Mouse (Mus musculus) c-Kit-positive CD71-negative TER-119-negative erythroid progenitor cells, embryonic 14.5 days (primary cell): ENCODE data around the gene Rhog.

ENCODE experiments used
- DNase-seq: peaks from one replicate; pipeline ENCODE4 v3.0.0-alpha.2; 2013; ENCODE audit warnings: low read depth

Gene Rhog

DNA sequence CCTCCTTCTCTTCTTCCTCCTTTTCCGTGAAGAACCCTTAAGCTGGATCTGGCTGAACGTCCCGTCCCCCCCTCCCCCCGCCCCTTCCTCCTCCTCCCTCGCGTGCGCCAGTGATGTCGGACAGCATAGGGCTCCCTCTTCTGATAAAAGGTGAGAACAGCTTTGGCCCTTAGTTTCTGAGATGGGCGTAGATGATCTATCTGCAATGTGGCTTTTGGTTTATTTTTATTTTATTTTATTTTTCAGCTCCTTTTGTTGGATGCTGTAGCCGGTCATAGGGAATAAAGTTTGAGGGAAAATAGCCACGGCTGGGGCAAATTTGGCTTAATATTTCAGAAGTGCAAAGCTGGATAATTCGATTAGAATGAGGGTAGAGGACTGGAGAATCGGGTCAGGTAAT is 33.5 kb downstream of the Rhog start:
- DNase-seq, result no peak

DNA sequence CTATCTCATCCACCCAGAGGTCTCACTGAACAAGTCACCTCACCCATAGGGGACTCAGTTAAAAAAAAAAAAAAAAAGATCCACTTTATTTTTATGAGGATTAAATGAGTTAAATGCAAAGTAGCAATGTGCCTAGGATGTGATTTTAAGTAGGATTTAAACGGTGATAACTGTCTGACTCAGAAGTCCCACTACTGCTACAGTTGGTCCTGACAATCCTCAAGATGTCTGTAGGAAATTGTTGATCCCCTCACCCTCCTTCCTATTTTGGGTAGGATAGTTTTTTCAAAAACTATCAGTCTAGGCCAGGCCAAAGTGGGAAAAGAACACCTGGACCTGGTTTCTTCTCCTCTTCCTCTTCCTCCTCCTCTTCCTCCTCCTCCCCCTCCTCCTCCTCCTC is 34.0 kb downstream of the Rhog start:
- DNase-seq, result no peak

DNA sequence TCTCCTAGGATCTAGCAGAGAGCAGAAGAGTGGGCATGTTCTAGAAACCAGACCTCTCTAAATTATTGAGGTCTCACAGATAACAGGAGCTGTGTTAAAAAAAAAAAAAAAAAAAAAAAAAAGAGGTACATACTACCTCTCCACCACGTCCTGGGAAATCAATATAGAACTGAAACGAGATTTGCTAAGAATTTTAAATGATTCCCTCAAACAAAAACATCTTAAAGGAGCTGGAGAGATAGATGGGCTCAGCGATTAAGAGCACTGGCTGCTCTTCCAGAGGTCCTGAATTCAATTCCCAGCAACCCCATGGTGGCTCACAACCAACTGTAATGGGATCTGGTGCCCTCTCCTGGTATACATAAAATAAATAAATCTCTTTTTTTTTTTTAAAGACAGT is 44.8 kb downstream of the Rhog start:
- no peak for DNase-seq

DNA sequence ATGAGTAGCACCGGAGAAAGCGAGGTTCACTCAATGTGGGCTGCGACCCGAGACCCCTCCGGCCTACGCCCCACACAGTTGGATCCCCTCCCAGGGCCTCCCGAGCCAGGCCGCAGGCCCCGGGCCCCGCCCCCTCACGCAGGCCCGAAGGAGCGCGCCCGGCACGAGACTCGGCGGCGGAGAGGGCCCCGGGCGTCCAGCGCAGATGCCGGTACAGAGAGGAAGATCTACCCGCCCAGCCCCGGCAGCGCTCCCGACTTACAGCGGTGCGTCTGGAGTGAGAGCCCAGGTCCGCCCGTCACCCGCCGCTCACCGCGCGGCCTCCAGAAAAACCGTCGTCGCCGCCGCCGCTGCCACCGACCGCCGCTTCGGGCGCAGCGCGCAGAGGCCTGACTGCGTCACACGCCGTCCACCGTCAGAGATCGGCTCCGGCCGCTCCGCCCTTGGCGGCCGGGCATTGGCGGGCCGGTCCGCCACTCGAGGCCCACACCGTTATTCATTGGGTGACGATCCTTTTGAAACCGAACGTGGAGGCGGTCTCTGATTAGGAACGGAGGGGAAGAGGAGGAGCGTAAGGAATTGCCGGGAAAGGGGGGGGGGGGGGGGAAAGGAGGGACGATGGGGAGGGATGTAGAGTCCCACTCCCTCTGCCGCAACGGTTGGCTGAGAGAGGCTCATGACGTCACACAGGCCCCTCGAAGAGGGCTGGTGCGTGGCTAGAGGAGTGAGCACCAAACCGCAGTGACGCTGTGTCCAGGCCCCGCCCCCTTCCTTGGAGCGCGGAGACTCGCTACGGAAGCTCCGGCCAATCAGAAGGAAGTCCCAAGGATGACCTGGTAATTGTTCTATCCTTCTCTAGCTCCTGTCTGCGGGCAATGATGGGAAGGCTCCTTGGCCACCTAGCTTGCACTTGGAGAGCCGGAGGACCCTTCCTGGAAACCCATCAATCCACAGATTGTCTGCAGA is 45.8 kb downstream of the Rhog start, which contains the start of the genes Nup98 and Pgap2:
Gene Nup98, minus strand, starts transcription at position 421 of the 966 bp plus-strand sequence.
Gene Pgap2, plus strand, starts transcription at position 453 of the 966 bp plus-strand sequence.
- peak; percentile 99 for DNase-seq

DNA sequence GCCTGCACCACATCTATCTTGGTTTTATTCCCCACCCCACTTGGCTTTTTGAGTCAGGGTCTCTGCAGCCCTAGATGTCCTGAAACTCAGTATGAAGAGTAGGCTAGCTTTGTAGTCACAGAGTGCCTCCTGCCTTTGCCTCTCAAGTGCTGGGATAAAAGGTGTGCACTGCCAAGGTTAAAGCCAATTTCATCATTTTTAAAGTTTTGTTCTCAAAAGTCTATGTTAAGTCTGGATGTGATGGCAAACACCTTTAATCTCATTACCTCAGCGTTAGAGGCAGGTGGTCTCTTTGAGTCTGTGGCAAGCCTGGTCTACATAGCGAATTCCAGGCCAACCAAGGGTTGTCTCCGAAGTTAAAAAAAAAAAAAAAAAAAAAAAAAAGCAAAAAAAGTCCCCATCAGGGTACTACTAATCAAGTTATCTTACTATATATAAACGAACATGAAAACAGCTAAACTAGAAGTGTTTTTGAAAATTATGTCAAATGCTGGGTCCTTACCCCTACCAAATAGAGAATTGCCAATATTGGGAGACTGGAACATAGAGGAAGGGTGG is 47.0 kb downstream of the Rhog start:
- DNase-seq, result no peak

DNA sequence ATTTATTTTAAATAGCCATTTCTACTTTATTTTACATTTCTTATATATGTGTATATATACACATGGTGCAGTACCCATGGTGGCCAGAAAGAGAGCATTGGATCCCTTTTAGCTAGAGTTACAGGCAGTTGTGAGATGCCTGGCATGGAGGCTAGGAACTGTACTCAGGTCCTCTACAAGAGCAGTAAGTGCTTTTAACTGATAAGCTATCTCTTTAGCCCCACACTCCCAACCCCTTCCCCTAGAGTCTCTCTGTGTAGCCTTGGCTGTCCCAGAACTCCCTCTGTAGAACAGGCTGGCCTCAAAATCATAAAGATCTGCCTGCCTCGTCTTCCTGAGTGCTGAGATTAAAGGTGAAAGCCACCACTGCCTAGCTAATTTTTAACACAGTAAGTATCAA is 50.2 kb downstream of the Rhog start:
- no peak for DNase-seq

DNA sequence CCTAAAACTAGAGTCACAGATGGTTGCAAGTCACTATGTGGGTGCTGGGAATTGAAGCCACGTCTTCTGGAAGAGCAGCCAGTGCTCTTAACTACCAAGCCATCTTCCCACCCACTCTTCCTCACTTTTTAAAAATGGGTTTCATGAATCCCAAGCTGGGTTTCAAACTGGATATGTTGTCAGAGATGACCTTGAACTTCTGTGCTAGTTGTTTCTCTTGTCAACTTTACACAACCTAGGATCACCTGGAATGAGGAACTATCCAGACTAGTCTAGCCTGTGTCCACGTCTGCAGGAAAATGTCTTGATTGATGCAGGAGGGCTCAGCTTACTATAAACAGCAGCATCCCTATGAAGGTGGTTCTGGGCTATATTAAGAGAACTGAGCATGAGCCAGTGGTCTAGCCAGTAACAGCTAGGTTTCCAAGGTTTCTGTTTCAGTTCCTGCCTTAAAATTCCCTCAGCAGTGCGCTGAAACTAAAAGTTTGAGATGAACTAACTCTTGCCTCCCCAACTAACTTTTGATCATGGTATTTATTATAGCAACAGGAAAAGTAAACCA is 51.5 kb downstream of the Rhog start:
- DNase-seq, result no peak

DNA sequence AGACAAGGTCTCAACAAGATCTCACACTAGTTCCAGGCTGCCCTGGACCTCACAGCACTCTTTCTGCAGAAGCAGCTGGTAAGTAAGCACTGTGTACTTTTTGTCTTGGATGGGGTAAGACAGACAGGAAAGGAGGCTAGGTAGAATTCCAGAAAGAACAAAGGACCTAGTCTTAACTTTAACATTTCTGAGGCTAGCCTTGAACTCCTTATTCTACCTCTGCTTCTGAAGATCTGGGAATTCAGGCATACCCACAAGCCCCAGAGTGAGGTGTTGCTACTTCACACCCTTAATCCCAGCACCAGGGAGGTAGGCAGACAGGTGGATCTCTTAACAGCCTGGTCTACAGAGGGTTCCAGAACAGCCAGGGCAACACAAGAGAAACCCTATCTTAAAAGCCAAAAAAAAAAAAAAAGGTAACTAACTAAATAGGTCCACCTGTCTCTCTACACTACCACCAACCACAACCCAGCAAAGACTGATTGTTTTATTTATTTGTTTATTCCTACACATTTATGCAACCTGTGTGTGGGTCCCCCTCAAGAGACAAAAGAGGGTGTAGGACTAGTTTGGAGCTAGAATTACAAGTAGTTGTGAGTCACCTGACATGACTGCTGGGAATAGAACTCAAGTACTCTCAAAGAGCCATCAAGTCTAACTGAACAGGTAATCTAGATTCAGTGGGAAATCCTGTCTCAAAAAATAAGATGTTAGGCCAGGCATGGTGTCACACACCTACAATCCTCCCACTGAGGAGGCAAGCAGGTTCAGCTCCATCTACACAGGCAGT is 54.7 kb downstream of the Rhog start:
- no peak for DNase-seq

DNA sequence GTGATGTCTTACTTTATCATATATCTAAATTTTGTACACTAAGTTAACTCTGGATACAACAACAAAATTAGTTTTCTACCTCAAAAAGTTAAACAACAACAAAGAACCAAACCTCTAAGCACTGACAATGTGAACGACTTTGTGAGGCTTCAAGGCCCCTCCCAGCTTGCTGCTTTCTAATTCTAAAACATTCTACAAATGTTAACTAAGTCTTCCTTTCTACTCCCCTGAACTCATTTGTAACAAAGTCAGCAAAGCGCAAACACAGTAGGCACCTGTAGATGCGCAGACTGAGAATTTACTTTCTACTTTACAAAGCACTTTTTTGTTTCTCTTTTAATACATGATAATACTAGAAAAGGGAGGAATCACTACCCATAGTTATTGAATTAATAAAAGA is 55.3 kb downstream of the Rhog start:
- DNase-seq, result no peak

DNA sequence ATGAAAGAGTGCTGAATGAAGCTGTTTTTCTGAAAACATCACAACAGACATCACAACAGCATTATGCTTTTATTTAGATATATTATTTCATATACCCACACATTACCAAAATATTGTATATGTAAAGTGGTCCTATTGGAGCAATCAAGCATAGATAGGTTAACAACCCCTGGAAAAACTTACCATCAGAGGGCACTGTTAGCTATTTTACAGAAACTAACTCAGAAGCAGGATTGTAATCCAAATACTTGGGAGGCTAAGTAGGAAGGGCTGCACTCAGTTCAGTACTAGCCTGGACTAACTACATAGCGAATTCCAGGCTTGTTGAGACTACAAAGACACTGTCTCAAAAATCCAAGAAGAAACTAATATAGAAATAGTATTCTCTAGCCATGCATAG is 63.5 kb downstream of the Rhog start:
- DNase-seq, result no peak
